Mouse (Mus musculus): ENCODE data around the gene Adcy7. TPM values are rescaled to one million over a fixed set of nuclear protein-coding genes. Genes with fewer than 3 reads are reported as not detected.

Adcy7 gene
- polyA plus RNA-seq (2014; fragmentation: Illumina TruSeq; extraction: RNeasy Lipid Tissue Mini Kit (QIAGEN cat#74804); ENCODE audit: low read depth, low replicate concordance) = 3.3 TPM

GRCm38 (mm10) chr8:88272231-88273050 lies at the start of gene Adcy7:
Gene Adcy7, plus strand, starts transcription at chr8:88272403.

GRCm38 (mm10) chr8:88361708-88362428 lies 89.7 kb downstream of the Adcy7 start, which contains the start of gene Brd7:
Gene Brd7, minus strand, starts transcription at chr8:88362194.

Other genes starting within 250 kb of the Adcy7 start
- gene Cnep1r1, start 153.6 kb upstream of the Adcy7 start, polyA plus RNA-seq (2014; fragmentation: Illumina TruSeq; extraction: RNeasy Lipid Tissue Mini Kit (QIAGEN cat#74804); ENCODE audit: low read depth, low replicate concordance) = 79.0 TPM
- 13.9 TPM for gene Heatr3, start 134.5 kb upstream of the Adcy7 start, polyA plus RNA-seq (2014; fragmentation: Illumina TruSeq; extraction: RNeasy Lipid Tissue Mini Kit (QIAGEN cat#74804); ENCODE audit: low read depth, low replicate concordance)
- 156 TPM for gene Tent4b, start 73.2 kb upstream of the Adcy7 start, polyA plus RNA-seq (2014; fragmentation: Illumina TruSeq; extraction: RNeasy Lipid Tissue Mini Kit (QIAGEN cat#74804); ENCODE audit: low read depth, low replicate concordance)
- 76.9 TPM for gene Brd7, start 89.8 kb downstream of the Adcy7 start, polyA plus RNA-seq (2014; fragmentation: Illumina TruSeq; extraction: RNeasy Lipid Tissue Mini Kit (QIAGEN cat#74804); ENCODE audit: low read depth, low replicate concordance)
- gene Nkd1, start 249.0 kb downstream of the Adcy7 start, polyA plus RNA-seq (2014; fragmentation: Illumina TruSeq; extraction: RNeasy Lipid Tissue Mini Kit (QIAGEN cat#74804); ENCODE audit: low read depth, low replicate concordance) = 0.36 TPM